Mouse (Mus musculus): ENCODE data around the gene Hist1h3e.
"Not testable (repeated sequence)": the region's sequence is repeated elsewhere in the genome, so short reads cannot be mapped to it uniquely, and the experiment has no call there.

The Hist1h3e gene

GRCm38 (mm10) chr13:23561883-23562659 lies at the start of gene Hist1h3e:
TSS of gene Hist1h3e (minus strand) at chr13:23562369.
- DNase-seq (ENCODE audit: extremely low spot score): peak; percentile 98

GRCm38 (mm10) chr13:23611638-23612037 lies 49.5 kb upstream of the Hist1h3e start:
- DNase-seq (ENCODE audit: extremely low spot score): no peak

GRCm38 (mm10) chr13:23610393-23610792 lies 48.2 kb upstream of the Hist1h3e start:
- no peak for DNase-seq (ENCODE audit: extremely low spot score)

GRCm38 (mm10) chr13:23609844-23610243 lies 47.7 kb upstream of the Hist1h3e start:
- DNase-seq (ENCODE audit: extremely low spot score): no peak

- no peak for DNase-seq (ENCODE audit: extremely low spot score)
These were observed 47.0 kb upstream of the Hist1h3e start for GRCm38 (mm10) chr13:23609209-23609608.

GRCm38 (mm10) chr13:23605052-23605451 lies 42.9 kb upstream of the Hist1h3e start:
- DNase-seq (ENCODE audit: extremely low spot score): no peak

GRCm38 (mm10) chr13:23604452-23604851 lies 42.3 kb upstream of the Hist1h3e start:
- DNase-seq (ENCODE audit: extremely low spot score): no peak

- no peak for DNase-seq (ENCODE audit: extremely low spot score)
These were observed 41.1 kb upstream of the Hist1h3e start for GRCm38 (mm10) chr13:23603182-23603699.

GRCm38 (mm10) chr13:23597957-23598356 lies 35.8 kb upstream of the Hist1h3e start:
- DNase-seq (ENCODE audit: extremely low spot score): peak; percentile 74

- no peak for DNase-seq (ENCODE audit: extremely low spot score)
These were observed 33.6 kb upstream of the Hist1h3e start for GRCm38 (mm10) chr13:23595622-23596372.

- no peak for DNase-seq (ENCODE audit: extremely low spot score)
These were observed 33.0 kb upstream of the Hist1h3e start for GRCm38 (mm10) chr13:23595185-23595584.

GRCm38 (mm10) chr13:23593051-23593770 lies 31.0 kb upstream of the Hist1h3e start:
- DNase-seq (ENCODE audit: extremely low spot score): no peak

- no peak for DNase-seq (ENCODE audit: extremely low spot score)
These were observed 30.4 kb upstream of the Hist1h3e start for GRCm38 (mm10) chr13:23592614-23593013.

- not testable (repeated sequence) for DNase-seq (ENCODE audit: extremely low spot score)
These were observed 29.7 kb upstream of the Hist1h3e start for GRCm38 (mm10) chr13:23591886-23592285.

- no peak for DNase-seq (ENCODE audit: extremely low spot score)
These were observed 29.0 kb upstream of the Hist1h3e start for GRCm38 (mm10) chr13:23591206-23591605.

- DNase-seq (ENCODE audit: extremely low spot score): no peak
These were observed 24.7 kb upstream of the Hist1h3e start for GRCm38 (mm10) chr13:23586940-23587225.

- peak; percentile 63 for DNase-seq (ENCODE audit: extremely low spot score)
These were observed 24.1 kb upstream of the Hist1h3e start for GRCm38 (mm10) chr13:23586099-23586939.

GRCm38 (mm10) chr13:23585442-23586098 lies 23.4 kb upstream of the Hist1h3e start:
- DNase-seq (ENCODE audit: extremely low spot score): peak; percentile 91

GRCm38 (mm10) chr13:23585029-23585441 lies 22.9 kb upstream of the Hist1h3e start:
- DNase-seq (ENCODE audit: extremely low spot score): peak; percentile 83

- peak; percentile 51 for DNase-seq (ENCODE audit: extremely low spot score)
These were observed 22.2 kb upstream of the Hist1h3e start for GRCm38 (mm10) chr13:23584331-23584730.

Data from embryo, embryonic 9.5 days (tissue).